Mouse (Mus musculus) cerebellum, postnatal 25 days (tissue): ENCODE measurements at regions not wholly inside any gene's neighbourhood (a gene's known extent, or its start where the extent isn't known, plus 50 kb on each side); places are given as distances from the start of the nearest gene placed in this dataset.
"Not testable (repeated sequence)": the region's sequence is repeated elsewhere in the genome, so short reads cannot be mapped to it uniquely, and the experiment has no call there.

Experiments
- DNase-seq, 2 experiments: peaks; one replicate each; pipeline ENCODE4 v3.0.0; 2021; ENCODE audit warnings: mixed read lengths in 2 of 2

DNA sequence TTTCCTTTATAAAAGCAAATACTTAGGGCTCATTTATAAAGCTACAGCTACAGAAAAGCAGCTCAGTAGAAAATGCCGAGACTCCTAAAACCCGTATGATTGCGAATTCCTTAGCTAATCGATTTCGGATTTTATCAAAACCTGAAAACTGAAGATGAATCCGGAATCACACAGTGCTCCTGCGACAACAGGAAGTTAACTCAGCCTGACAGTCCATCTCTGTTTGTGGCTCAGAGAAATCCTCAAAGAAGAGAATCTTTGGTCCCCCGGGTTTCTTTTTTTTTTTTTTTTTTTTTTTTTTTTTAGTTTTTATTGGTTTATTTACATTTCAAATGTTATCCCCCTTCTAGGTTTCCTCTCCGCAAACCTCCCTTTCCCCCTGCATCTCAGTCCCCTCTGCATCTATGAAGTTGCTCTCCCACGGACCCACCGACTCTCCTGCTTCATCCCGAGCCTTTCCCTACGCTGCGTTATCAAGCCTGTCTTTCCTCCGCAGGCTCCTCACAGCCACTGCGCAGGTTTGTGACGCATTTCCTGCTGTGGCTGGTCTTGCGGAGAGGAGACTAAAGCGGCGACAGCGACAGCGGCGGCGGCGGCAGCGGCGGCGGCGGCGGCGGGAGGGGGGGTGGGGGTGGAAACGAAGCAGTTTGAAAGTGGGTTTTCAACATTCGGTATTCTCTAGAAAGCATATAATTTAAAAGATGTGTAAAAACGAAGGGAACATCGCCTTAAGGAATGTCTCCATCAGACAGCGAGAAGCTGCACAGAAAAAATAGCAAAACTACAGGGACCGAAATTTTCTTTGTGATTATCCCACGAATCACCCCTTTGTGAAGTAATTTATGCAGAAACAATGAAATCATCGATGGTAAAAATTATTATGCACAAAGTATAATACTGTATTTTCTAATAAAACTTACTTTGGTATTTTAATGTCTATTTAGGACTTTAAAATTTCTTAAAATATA is 352.3 kb upstream of the Snrpn start:
- DNase-seq: peak; percentile 66 to 81

DNA sequence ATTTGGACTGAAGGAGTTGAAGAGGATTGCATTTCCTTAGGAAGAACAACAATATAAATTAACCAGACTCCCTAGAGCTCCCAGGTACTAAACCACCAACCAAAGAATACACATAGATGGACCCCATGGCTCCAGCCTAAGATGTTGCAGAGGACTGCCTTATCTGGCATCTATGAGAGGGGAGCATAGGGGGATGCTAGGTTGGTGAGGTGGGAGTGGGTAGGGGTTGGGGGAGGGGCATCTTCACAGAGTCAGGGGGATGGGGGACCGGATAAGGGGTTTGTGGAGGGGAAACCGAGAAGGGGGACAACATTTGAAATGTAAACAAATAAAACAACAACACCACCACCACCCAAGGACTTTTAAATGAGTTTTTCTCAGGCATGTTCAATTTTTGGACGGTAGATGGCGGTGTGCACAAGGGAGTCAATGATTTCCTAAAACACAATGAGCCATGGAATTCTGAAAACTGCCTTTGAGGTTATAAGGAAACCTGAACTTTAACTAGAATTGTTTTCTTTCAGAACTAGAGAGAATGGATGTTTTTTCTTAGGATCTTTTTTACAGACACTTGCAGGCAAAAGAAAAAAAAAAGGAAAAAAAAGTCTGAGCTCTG is 347.9 kb upstream of the Snrpn start:
- DNase-seq: not testable (repeated sequence)

DNA sequence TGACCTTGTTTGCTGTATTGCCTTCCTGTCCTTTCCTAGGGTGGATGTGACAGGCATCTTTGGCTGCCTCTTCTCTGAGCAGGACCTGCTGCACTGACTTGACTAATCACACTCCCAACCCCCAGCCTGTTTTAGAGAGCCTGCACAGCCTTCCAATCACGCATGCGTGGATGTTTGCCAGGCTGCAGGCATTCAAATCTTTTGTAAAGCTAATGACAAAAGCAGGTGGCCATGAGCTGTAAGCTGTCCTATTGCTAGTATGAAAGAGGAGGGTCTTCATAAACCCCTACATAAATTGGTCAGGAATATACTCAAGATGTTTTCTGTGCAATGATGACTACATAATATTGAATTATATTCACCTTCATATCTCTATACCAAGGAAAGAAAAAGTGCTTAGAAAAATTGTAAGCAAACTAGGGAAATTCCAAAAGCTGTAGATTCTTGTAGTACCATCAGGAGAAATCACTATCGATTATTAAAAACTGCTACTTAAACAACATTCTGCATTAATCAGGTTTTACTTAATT is 310.1 kb upstream of the Snrpn start:
- DNase-seq: not testable (repeated sequence)

GRCm38 (mm10) chr7:60449239-60450073 is 309.4 kb upstream of the Snrpn start:
- not testable (repeated sequence) for DNase-seq

DNA sequence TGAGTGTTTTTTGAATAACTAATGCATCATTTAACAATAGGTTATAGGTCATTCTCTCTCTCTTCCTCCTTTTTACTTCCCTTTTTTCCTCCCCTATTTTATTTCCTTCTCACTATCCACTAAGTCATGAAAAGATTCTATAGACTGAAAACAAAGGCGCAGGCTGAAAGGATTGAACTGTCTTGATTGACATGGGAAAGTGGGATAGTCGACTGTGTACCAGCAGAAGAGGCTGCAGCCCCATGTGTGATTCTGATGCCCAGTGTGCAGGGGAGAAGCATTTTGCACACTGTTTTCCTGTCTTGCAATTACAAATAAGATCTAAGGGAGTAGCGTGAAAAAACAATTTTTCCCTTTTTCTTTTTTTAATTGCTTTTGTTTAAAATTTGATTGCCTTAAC is 298.8 kb upstream of the Snrpn start:
- DNase-seq: no peak

GRCm38 (mm10) chr7:60391011-60391863 is 251.2 kb upstream of the Snrpn start:
- DNase-seq: peak; percentile 73 to 78

- DNase-seq: peak; percentile 2 to 13
Measured at GRCm38 (mm10) chr7:60386957-60387356, 246.9 kb upstream of the Snrpn start.

- DNase-seq: not testable (repeated sequence)
Measured at GRCm38 (mm10) chr7:60374001-60374400, 234.0 kb upstream of the Snrpn start.

DNA sequence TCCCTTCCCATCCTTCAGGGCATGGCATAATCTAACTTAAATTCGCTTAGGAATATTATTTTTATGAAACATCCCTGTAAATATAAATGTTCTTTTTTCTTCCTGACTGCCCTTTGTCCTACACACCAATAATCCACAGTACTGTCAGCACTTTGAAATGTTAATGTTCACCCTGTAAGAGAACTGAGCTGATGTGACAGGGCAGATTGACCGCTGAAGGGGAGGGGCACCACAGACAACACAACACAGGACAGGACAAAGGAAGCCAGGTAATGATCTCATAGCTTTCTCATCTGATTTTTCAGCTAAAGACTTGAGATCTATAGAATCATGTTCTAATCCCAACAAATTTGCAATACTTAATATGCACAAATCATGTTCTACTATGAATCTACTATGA is 212.2 kb upstream of the Snrpn start:
- not testable (repeated sequence) for DNase-seq
